8 mouse cellular contexts compared by ENCODE assay signal in the genomic region with DNA sequence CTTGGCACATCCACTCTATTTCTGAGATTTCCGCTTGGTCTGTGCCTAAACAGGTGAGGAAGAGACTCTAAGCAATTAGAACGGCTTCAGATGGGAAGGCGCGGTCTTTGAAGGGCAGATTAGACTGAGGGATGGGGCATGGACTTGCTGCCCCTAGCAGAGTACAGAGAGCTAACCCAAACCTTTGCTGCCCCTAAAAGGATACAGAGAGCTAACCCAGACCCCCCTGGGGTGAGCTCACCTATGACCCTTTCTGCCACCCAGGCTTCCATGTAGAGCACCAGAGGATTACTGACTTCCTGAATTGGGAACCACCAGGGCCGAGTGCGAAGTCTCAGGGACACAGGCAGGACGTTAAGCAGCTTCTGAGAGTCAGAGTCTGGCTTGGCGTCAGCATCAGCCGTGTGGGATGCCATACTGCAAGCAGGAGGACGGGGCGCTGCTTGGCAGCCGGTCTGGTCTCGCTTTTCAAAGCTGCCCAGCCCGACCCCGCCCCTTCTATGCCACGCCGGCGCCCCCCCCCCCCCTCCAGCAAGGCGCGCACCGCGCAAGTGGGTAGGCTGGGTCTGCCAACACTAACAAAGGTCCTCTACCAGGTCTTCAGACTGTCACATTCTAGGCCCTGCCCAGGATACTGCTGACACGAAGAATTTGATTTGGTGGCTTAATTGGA. TPM values are rescaled to one million over a fixed set of nuclear protein-coding genes. Genes with fewer than 3 reads are reported as not detected.
DNase-seq lines count a peak whose midpoint lies in the region; ATAC-seq lines count a peak whose summit lies in the region.

Ooep (minus strand) TSS at position 613 of the 673 bp plus-strand sequence.

- 0 out of 2 replicates have a peak within 1 kb of the TSS, but pooled peaks have one; percentile 26 for H3K9ac ChIP-seq in kidney, embryonic 15.5 days
- no peak within 1 kb of the TSS for H3K9ac ChIP-seq in embryonic facial prominence, embryonic 15.5 days
- H3K9ac ChIP-seq in stomach, embryonic 15.5 days: no peak within 1 kb of the TSS

- peaks cover 11% of the 10 kb centered on the region for H3K4me1 ChIP-seq in kidney, embryonic 15.5 days
- peaks cover 11% of the 10 kb centered on the region for H3K4me1 ChIP-seq in embryonic facial prominence, embryonic 15.5 days
- peaks cover 14% of the 10 kb centered on the region for H3K4me1 ChIP-seq in midbrain, embryonic 10.5 days
- peaks cover 7% of the 10 kb centered on the region for H3K4me1 ChIP-seq in stomach, embryonic 15.5 days

- no peak for DNase-seq in kidney, adult 8-10 months
- peak; percentile 5 for DNase-seq in adrenal gland, postnatal 25 days
- DNase-seq in layer of hippocampus, postnatal 10 days (ENCODE audit: low spot score in 2 of 2): peak; percentile 36 to 44
- peak; percentile 63 for DNase-seq in midbrain, embryonic 10.5 days (ENCODE audit: low spot score)
- no peak for DNase-seq in T-cell, adult 2 months (ENCODE audit: low spot score)

- no peaks in the 10 kb centered on the region for H3K36me3 ChIP-seq in kidney, embryonic 15.5 days
- no peaks in the 10 kb centered on the region for H3K36me3 ChIP-seq in embryonic facial prominence, embryonic 15.5 days
- no peaks in the 10 kb centered on the region for H3K36me3 ChIP-seq in midbrain, embryonic 10.5 days
- no peaks in the 10 kb centered on the region for H3K36me3 ChIP-seq in stomach, embryonic 15.5 days

- peak within 1 kb of the TSS; percentile 65 for H3K4me2 ChIP-seq in kidney, embryonic 15.5 days
- H3K4me2 ChIP-seq in embryonic facial prominence, embryonic 15.5 days (replicated peaks): peak within 1 kb of the TSS; percentile 58
- H3K4me2 ChIP-seq in stomach, embryonic 15.5 days: peak within 1 kb of the TSS; percentile 56

- peak; percentile 75 for ATAC-seq in kidney, embryonic 15.5 days (replicated peaks; ENCODE audit: low FRiP score)
- ATAC-seq in embryonic facial prominence, embryonic 15.5 days (ENCODE audit: insufficient number of reproducible peaks, low FRiP score, low TSS enrichment, low read depth): peak; percentile 84
- ATAC-seq in stomach, embryonic 15.5 days (ENCODE audit: insufficient read depth, low FRiP score, low read depth): peak; percentile 56; the same call in 1 of the 2 replicates

- peaks cover 10% of the 10 kb centered on the region; the same call in 1 of the 2 replicates for H3K27me3 ChIP-seq in kidney, embryonic 15.5 days
- no peaks in the 10 kb centered on the region; the same call in 1 of the 2 replicates for H3K27me3 ChIP-seq in embryonic facial prominence, embryonic 15.5 days
- H3K27me3 ChIP-seq in midbrain, embryonic 10.5 days (ENCODE audit: low read depth, poor library complexity, severe bottlenecking): peaks cover 28% of the 10 kb centered on the region
- H3K27me3 ChIP-seq in stomach, embryonic 15.5 days (replicated peaks): no peaks in the 10 kb centered on the region

- H3K9me3 ChIP-seq in kidney, embryonic 15.5 days (replicated peaks): no peaks in the 10 kb centered on the region
- H3K9me3 ChIP-seq in embryonic facial prominence, embryonic 15.5 days (replicated peaks): no peaks in the 10 kb centered on the region
- H3K9me3 ChIP-seq in midbrain, embryonic 10.5 days (replicated peaks): no peaks in the 10 kb centered on the region
- no peaks in the 10 kb centered on the region for H3K9me3 ChIP-seq in stomach, embryonic 15.5 days

- peak within 1 kb of the TSS; percentile 34 for H3K4me3 ChIP-seq in kidney, embryonic 15.5 days (replicated peaks)
- H3K4me3 ChIP-seq in embryonic facial prominence, embryonic 15.5 days (replicated peaks): peak within 1 kb of the TSS; percentile 34
- H3K4me3 ChIP-seq in midbrain, embryonic 10.5 days: peak within 1 kb of the TSS; percentile 51
- H3K4me3 ChIP-seq in stomach, embryonic 15.5 days (replicated peaks): peak within 1 kb of the TSS; percentile 27

- 6% methylated on average over 17 of the region's 23 CpGs for WGBS in kidney, embryonic 15.5 days
- 3% methylated on average over 21 of the region's 23 CpGs for WGBS in embryonic facial prominence, embryonic 15.5 days
- 4% methylated on average over 23 of the region's 23 CpGs for WGBS in midbrain, embryonic 10.5 days
- 6% methylated on average over 23 of the region's 23 CpGs for WGBS in stomach, embryonic 15.5 days

- H3K27ac ChIP-seq in kidney, embryonic 15.5 days: no peak within 1 kb of the TSS
- no peak within 1 kb of the TSS for H3K27ac ChIP-seq in embryonic facial prominence, embryonic 15.5 days (replicated peaks)
- H3K27ac ChIP-seq in midbrain, embryonic 10.5 days (replicated peaks): peak within 1 kb of the TSS; percentile 46
- no peak within 1 kb of the TSS for H3K27ac ChIP-seq in stomach, embryonic 15.5 days

RNA-seq across cellular contexts. Expression of gene Ooep, which starts in this region (rescaled TPM):
- 1.3 and 1.9 TPM in 2 replicates for polyA plus RNA-seq in kidney, embryonic 15.5 days (2015; fragmentation: Nextera tagmentation; extraction: Ambion mirVana)
- total RNA-seq in adrenal gland, postnatal 25 days (2021): not detected in 2 replicates
- 2.0 and 2.2 TPM in 2 replicates for polyA plus RNA-seq in embryonic facial prominence, embryonic 15.5 days (2015; fragmentation: Nextera tagmentation; extraction: Ambion mirVana)
- under 1 TPM; 0.16 to 0.71 TPM for total RNA-seq in layer of hippocampus, postnatal 10 days (2021)
- polyA plus RNA-seq in midbrain, embryonic 10.5 days (2016; fragmentation: Nextera tagmentation; extraction: Ambion mirVana): 0.83 and 1.0 TPM in 2 replicates
- polyA plus RNA-seq in stomach, embryonic 15.5 days (2015; fragmentation: Nextera tagmentation; extraction: Ambion mirVana): 0.37 and 0.50 TPM in 2 replicates

Comparison
In these comparisons a context has a peak if more than half of its experiments do, and no peak if none do; other contexts are left out.
1. Peak in DNase-seq in adrenal gland, postnatal 25 days; RNA of the gene not detected or under 1 TPM.
2. Peak in DNase-seq in layer of hippocampus, postnatal 10 days; RNA of the gene not detected or under 1 TPM.
3. Peak in ATAC-seq, H3K4me3 ChIP-seq and H3K4me2 ChIP-seq in stomach, embryonic 15.5 days; RNA of the gene not detected or under 1 TPM.